Mouse (Mus musculus): Measurements from ENCODE around the gene Utp14a. TPM values are rescaled to one million over a fixed set of nuclear protein-coding genes. Genes with fewer than 3 reads are reported as not detected.

Gene Utp14a
- polyA plus RNA-seq, 1 experiment from 2014 or later, result 13.8 TPM

- 0 out of 2 replicates have a peak, but pooled peaks cover 3% of the 10 kb centered on the region for H3K36me3 ChIP-seq (ENCODE audit: control insufficient read depth, insufficient read depth, low read length)
- WGBS, result 15% methylated on average over 18 of the region's 18 CpGs
- peak overlapping the region; percentile 60 for H3K9ac ChIP-seq (ENCODE audit: low read depth, low read length)
Measured at GRCm38 (mm10) chrX:48255830-48256428, 733 bp upstream of the Utp14a start.

DNA sequence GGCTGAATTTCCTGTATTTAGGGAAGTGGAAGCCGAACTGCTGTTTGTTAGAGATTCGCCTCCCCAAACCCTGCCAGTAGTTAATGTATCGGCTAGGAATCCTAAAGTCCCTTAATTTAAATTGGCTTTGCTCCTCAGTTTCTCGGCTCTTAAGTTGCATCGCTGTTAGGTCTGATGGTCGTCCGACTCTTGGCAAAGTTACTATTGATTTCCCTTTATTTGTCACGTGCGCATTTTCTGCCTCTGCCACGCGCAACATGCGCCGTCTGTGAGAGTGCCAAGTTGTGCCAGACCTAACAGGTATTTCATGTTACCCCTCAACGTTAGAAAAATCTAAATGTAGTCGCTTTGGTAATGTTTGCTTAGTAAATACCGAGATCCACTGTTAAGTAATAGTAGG, 349 bp downstream of the Utp14a start:
- Histone ChIP-seq H3K9me3 (replicated peaks; ENCODE audit: control insufficient read depth, low read length, poor library complexity, severe bottlenecking) (no peaks in the 10 kb centered on the region), H3K27me3 (ENCODE audit: control insufficient read depth, insufficient read depth, low read depth, low read length) (no peaks in the 10 kb centered on the region), H3K4me2 (ENCODE audit: low read length) (peak overlapping the region; percentile 53), H3K4me1 (ENCODE audit: control insufficient read depth, insufficient read depth, low read length) (peaks cover 6% of the 10 kb centered on the region; the same call in 1 of the 2 replicates), H3K9ac (ENCODE audit: low read depth, low read length) (peak overlapping the region; percentile 39; the same call in 1 of the 2 replicates), H3K36me3 (ENCODE audit: control insufficient read depth, insufficient read depth, low read length) (0 out of 2 replicates have a peak, but pooled peaks cover 3% of the 10 kb centered on the region), H3K4me3 (ENCODE audit: low read depth, low read length) (peak overlapping the region; percentile 46), H3K27ac (ENCODE audit: low read length) (no peak overlapping the region)
- WGBS, result 15% methylated on average over 16 of the region's 16 CpGs
- ATAC-seq, result peak; percentile 49

More at GRCm38 (mm10) chrX:48255830-48256428, 733 bp upstream of the Utp14a start:
- peak overlapping the region; percentile 46 for H3K4me3 ChIP-seq (ENCODE audit: low read depth, low read length)
- peaks cover 6% of the 10 kb centered on the region; the same call in 1 of the 2 replicates for H3K4me1 ChIP-seq (ENCODE audit: control insufficient read depth, insufficient read depth, low read length)
- no peaks in the 10 kb centered on the region for H3K9me3 ChIP-seq (replicated peaks; ENCODE audit: control insufficient read depth, low read length, poor library complexity, severe bottlenecking)
- H3K27me3 ChIP-seq (ENCODE audit: control insufficient read depth, insufficient read depth, low read depth, low read length), result no peaks in the 10 kb centered on the region
- peak; percentile 75 for ATAC-seq
- H3K4me2 ChIP-seq (ENCODE audit: low read length), result peak overlapping the region; percentile 50
- peak overlapping the region; percentile 80 for H3K27ac ChIP-seq (ENCODE audit: low read length)

DNA sequence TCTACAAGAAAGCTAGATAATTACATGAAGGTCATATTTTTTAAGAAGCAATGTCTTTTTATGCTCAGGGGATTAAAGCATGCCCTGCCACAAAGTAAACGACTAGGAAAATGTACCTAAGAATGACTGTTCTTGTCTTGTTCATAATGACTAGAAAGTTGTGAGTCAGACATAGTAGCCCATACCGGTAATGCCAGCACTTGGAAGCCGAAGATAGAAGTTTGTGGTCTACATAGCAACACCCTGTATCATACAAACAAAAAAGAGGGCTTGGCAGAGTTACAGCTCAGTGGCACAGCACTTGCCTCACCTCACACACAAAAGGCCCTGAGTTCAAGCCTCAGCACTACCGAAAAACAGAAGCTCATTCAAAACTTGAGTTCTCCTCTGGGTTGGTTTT, 15.0 kb downstream of the Utp14a start:
- Histone ChIP-seq H3K27me3 (ENCODE audit: control insufficient read depth, insufficient read depth, low read depth, low read length) (no peaks in the 10 kb centered on the region), H3K9ac (ENCODE audit: low read depth, low read length) (no peak overlapping the region), H3K9me3 (replicated peaks; ENCODE audit: control insufficient read depth, low read length, poor library complexity, severe bottlenecking) (no peaks in the 10 kb centered on the region), H3K4me2 (ENCODE audit: low read length) (no peak overlapping the region), H3K4me1 (ENCODE audit: control insufficient read depth, insufficient read depth, low read length) (no peaks in the 10 kb centered on the region), H3K36me3 (ENCODE audit: control insufficient read depth, insufficient read depth, low read length) (peaks cover 6% of the 10 kb centered on the region), H3K27ac (ENCODE audit: low read length) (no peak overlapping the region), H3K4me3 (ENCODE audit: low read depth, low read length) (no peak overlapping the region)
- WGBS, result 91% methylated on average over 4 of the region's 4 CpGs
- ATAC-seq, result no peak

DNA sequence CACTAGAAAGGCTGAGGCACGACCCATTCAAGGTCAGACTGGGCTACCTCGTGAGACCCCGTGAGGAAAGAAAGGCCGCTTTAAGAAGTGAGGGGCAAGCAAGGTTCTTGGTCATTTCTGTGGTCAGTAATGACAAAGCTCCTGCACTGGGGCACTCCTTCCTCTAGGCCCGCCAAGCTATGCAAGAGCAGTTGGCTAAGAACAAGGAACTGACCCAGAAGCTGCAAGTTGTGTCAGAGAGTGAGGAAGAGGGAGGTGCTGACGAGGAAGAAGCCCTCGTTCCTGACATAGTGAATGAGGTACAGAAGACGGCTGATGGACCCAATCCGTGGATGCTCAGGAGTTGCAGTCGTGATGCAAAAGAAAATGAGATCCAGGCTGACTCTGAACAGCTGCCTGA, 18.0 kb downstream of the Utp14a start:
- WGBS, result 89% methylated on average over 10 of the region's 10 CpGs

GRCm38 (mm10) chrX:48278103-48278502, 21.4 kb downstream of the Utp14a start:
- H3K27me3 ChIP-seq (ENCODE audit: control insufficient read depth, insufficient read depth, low read depth, low read length), result no peaks in the 10 kb centered on the region
- H3K4me3 ChIP-seq (ENCODE audit: low read depth, low read length), result no peak overlapping the region
- H3K27ac ChIP-seq (ENCODE audit: low read length), result no peak overlapping the region
- WGBS, result 41% methylated on average over 3 of the region's 3 CpGs
- no peaks in the 10 kb centered on the region for H3K9me3 ChIP-seq (replicated peaks; ENCODE audit: control insufficient read depth, low read length, poor library complexity, severe bottlenecking)
- peaks cover 5% of the 10 kb centered on the region; the same call in 1 of the 2 replicates for H3K36me3 ChIP-seq (ENCODE audit: control insufficient read depth, insufficient read depth, low read length)
- no peak overlapping the region for H3K9ac ChIP-seq (ENCODE audit: low read depth, low read length)
- no peak for ATAC-seq
- H3K4me1 ChIP-seq (ENCODE audit: control insufficient read depth, insufficient read depth, low read length), result no peaks in the 10 kb centered on the region
- H3K4me2 ChIP-seq (ENCODE audit: low read length), result no peak overlapping the region

More for the DNA sequence above, 18.0 kb downstream of the Utp14a start:
- no peaks in the 10 kb centered on the region for H3K27me3 ChIP-seq (ENCODE audit: control insufficient read depth, insufficient read depth, low read depth, low read length)
- no peak overlapping the region for H3K27ac ChIP-seq (ENCODE audit: low read length)
- H3K4me2 ChIP-seq (ENCODE audit: low read length), result no peak overlapping the region
- no peaks in the 10 kb centered on the region for H3K4me1 ChIP-seq (ENCODE audit: control insufficient read depth, insufficient read depth, low read length)
- H3K36me3 ChIP-seq (ENCODE audit: control insufficient read depth, insufficient read depth, low read length), result peaks cover 5% of the 10 kb centered on the region; the same call in 1 of the 2 replicates
- no peak overlapping the region for H3K9ac ChIP-seq (ENCODE audit: low read depth, low read length)
- no peaks in the 10 kb centered on the region for H3K9me3 ChIP-seq (replicated peaks; ENCODE audit: control insufficient read depth, low read length, poor library complexity, severe bottlenecking)
- no peak overlapping the region for H3K4me3 ChIP-seq (ENCODE audit: low read depth, low read length)
- no peak for ATAC-seq

GRCm38 (mm10) chrX:48284386-48285005, 27.8 kb downstream of the Utp14a start:
- no peaks in the 10 kb centered on the region for H3K27me3 ChIP-seq (ENCODE audit: control insufficient read depth, insufficient read depth, low read depth, low read length)
- peak overlapping the region; percentile 45 for H3K4me3 ChIP-seq (ENCODE audit: low read depth, low read length)
- H3K9me3 ChIP-seq (replicated peaks; ENCODE audit: control insufficient read depth, low read length, poor library complexity, severe bottlenecking), result no peaks in the 10 kb centered on the region
- peak overlapping the region; percentile 76 for H3K27ac ChIP-seq (ENCODE audit: low read length)
- peak overlapping the region; percentile 68 for H3K9ac ChIP-seq (ENCODE audit: low read depth, low read length)
- 19% methylated on average over 26 of the region's 37 CpGs for WGBS
- no peaks in the 10 kb centered on the region for H3K4me1 ChIP-seq (ENCODE audit: control insufficient read depth, insufficient read depth, low read length)
- peak overlapping the region; percentile 53 for H3K4me2 ChIP-seq (ENCODE audit: low read length)
- H3K36me3 ChIP-seq (ENCODE audit: control insufficient read depth, insufficient read depth, low read length), result no peaks in the 10 kb centered on the region
- peak; percentile 90 for ATAC-seq

DNA sequence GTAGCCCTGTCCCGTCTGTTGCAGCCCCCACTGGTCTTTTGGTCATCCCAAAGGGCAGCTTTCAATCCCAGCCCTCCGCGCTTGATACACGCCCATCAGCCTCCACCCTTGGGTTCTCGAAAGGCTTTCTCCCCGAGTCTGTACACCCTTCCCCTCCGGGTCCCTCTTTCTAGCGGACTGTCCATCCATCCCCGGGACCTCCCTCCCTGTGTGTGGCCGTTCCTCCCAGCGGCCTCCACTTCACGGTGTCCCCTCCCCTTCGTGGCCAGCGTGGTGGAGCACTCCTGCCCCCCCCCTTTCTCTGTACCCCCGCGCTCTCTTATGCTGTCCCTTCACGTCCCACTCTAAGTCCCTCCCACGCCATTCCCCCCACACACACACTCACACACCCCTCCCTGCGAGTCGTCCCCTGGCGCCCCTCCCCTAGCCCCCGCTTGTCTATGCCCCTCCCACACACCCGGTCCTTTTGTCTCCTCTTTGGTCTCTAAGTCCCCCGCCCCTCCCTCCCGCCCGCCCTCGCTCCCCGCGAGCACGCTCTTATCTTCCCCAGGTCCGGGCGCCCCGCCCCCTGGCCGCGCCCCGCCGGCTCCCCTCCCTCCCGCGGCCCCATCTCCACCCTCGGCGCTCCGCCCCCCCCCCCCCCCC, 28.5 kb downstream of the Utp14a start:
- H3K9me3 ChIP-seq (replicated peaks; ENCODE audit: control insufficient read depth, low read length, poor library complexity, severe bottlenecking), result no peaks in the 10 kb centered on the region
- peak overlapping the region; percentile 68 for H3K9ac ChIP-seq (ENCODE audit: low read depth, low read length)
- H3K27me3 ChIP-seq (ENCODE audit: control insufficient read depth, insufficient read depth, low read depth, low read length), result no peaks in the 10 kb centered on the region
- peak overlapping the region; percentile 53 for H3K4me2 ChIP-seq (ENCODE audit: low read length)
- peak overlapping the region; percentile 75 for H3K27ac ChIP-seq (ENCODE audit: low read length)
- 11% methylated on average over 23 of the region's 42 CpGs for WGBS
- ATAC-seq, result peak; percentile 89
- H3K4me1 ChIP-seq (ENCODE audit: control insufficient read depth, insufficient read depth, low read length), result no peaks in the 10 kb centered on the region
- no peaks in the 10 kb centered on the region for H3K36me3 ChIP-seq (ENCODE audit: control insufficient read depth, insufficient read depth, low read length)
- peak overlapping the region; percentile 45 for H3K4me3 ChIP-seq (ENCODE audit: low read depth, low read length)

DNA sequence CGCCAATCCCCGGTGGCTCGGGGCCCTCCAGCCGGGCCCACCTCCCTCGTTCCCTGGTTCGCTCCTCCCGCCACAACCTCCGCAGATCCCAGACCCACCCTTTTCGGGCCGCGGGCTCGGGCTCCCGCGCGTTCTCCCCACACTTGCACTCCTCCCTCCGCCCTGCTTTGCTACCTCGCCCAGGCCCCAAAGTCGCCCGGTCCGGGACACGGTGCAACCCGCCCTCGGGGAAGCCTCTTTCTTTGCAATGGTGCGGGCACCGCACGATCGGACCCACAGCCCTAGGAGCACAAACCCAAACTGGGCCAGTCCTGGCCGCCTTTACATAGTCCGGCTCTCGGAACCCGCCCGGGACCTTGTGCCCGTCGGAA, 29.0 kb downstream of the Utp14a start:
- Histone ChIP-seq H3K4me1 (ENCODE audit: control insufficient read depth, insufficient read depth, low read length) (no peaks in the 10 kb centered on the region), H3K27ac (ENCODE audit: low read length) (peak overlapping the region; percentile 35), H3K9ac (ENCODE audit: low read depth, low read length) (peak overlapping the region; percentile 59), H3K4me2 (ENCODE audit: low read length) (peak overlapping the region; percentile 53), H3K36me3 (ENCODE audit: control insufficient read depth, insufficient read depth, low read length) (no peaks in the 10 kb centered on the region), H3K9me3 (replicated peaks; ENCODE audit: control insufficient read depth, low read length, poor library complexity, severe bottlenecking) (no peaks in the 10 kb centered on the region), H3K27me3 (ENCODE audit: control insufficient read depth, insufficient read depth, low read depth, low read length) (no peaks in the 10 kb centered on the region), H3K4me3 (ENCODE audit: low read depth, low read length) (peak overlapping the region; percentile 45)
- 24% methylated on average over 27 of the region's 34 CpGs for WGBS
- peak; percentile 57 for ATAC-seq

DNA sequence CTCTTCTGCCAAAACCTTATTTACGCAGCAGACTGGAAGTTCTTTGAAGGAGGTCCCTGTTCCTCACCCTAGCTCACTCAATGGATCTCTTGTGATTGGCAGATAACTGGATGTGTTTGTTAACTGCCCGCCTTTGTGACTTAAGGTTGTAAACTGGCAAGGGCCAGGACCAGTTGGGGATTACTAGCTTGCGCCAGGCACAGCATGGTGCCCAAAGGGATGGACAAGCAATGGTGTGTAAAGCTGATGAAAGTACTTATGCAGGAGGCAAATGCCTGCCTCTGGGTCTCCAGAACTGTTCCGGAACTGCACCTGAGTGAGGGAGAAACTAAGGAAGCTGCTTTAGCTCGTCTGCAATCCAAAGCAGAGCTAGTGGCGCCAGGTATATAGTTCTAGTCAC, 29.8 kb downstream of the Utp14a start:
- 31% methylated on average over 6 of the region's 6 CpGs for WGBS
- Histone ChIP-seq H3K27me3 (ENCODE audit: control insufficient read depth, insufficient read depth, low read depth, low read length) (no peaks in the 10 kb centered on the region), H3K27ac (ENCODE audit: low read length) (no peak overlapping the region), H3K9ac (ENCODE audit: low read depth, low read length) (no peak overlapping the region), H3K4me1 (ENCODE audit: control insufficient read depth, insufficient read depth, low read length) (no peaks in the 10 kb centered on the region), H3K9me3 (replicated peaks; ENCODE audit: control insufficient read depth, low read length, poor library complexity, severe bottlenecking) (no peaks in the 10 kb centered on the region), H3K4me2 (ENCODE audit: low read length) (no peak overlapping the region), H3K4me3 (ENCODE audit: low read depth, low read length) (no peak overlapping the region), H3K36me3 (ENCODE audit: control insufficient read depth, insufficient read depth, low read length) (no peaks in the 10 kb centered on the region)
- ATAC-seq, result no peak
